In the genomic region with DNA sequence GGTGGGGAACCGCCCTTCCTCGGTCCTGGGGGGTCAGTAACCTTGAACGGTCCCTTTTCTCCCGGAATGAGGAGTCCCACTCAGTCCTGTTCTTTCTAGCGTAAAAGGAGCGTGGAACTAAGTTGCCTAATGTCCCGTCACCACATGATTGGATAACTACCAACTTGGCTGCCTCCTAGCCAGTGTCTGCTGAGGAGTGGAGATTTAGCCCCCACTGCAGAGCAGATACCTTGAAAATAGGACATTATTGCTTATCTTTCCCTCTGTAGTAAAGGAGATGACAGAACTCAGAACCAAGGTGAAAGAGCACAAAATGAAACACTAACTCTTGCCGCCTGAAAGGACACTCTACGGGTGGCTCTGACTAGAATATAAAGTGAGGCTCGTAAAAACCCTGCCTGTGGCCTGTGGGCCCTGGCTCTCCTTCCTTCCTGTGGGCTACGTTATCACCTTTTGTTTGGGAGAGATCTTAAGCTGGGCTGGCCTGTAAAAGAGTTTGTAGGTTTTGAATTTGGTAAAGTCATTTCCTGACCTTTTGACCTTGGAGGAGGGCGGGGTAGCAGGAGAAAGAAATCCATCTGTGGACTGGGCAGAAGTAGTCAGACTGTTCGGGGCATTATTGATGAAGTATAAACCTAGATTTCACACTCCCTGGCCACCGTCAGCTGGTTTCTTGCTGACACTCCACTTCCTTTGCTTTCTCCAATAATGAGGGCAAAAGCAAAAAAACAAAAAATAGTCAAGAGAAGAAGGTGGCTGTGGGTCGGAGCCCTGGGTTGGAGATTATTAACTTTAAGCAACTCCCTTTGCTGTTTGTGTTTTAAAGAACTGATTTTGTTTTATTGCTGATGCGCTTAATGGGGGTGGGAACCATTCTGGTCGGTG, we compare ENCODE assay signal across 8 mouse cellular contexts.
DNase-seq lines count a peak whose midpoint lies in the region; ATAC-seq and TF ChIP-seq lines count a peak whose summit lies in the region.

No protein-coding gene starts in this region.

- no peak for DNase-seq in left cerebral cortex, adult 2 months (ENCODE audit: extremely low spot score in 1 of 2, low spot score in 2 of 2)
- DNase-seq in left cerebral cortex, postnatal 10 days (ENCODE audit: extremely low spot score in 1 of 2, low spot score in 2 of 2): no peak
- peak; percentile 44 for DNase-seq in brain, adult 2 months (ENCODE audit: low read depth, low spot score)
- no peak for DNase-seq in thymus, postnatal 4 days
- no peak for DNase-seq in ovary, postnatal 10 days (ENCODE audit: low spot score)
- no peak for DNase-seq in thymus, postnatal 0 days (ENCODE audit: low spot score)

- 43% methylated on average over 17 of the region's 17 CpGs for WGBS in heart, embryonic 16.5 days
- 19% methylated on average over 17 of the region's 17 CpGs for WGBS in limb, embryonic 15.5 days

- ATAC-seq in heart, embryonic 16.5 days (replicated peaks; ENCODE audit: extremely low read depth, insufficient read depth, low FRiP score): no peak
- ATAC-seq in limb, embryonic 15.5 days (ENCODE audit: insufficient number of reproducible peaks, low FRiP score, low TSS enrichment, low read depth): no peak

- H3K27ac ChIP-seq in left cerebral cortex, adult 2 months: peak overlapping the region; percentile 24; the same call in 1 of the 2 replicates
- peak overlapping the region; percentile 33 for H3K27ac ChIP-seq in heart, embryonic 16.5 days (ENCODE audit: low read length)
- peak overlapping the region; percentile 54; the same call in 1 of the 2 replicates for H3K27ac ChIP-seq in limb, embryonic 15.5 days

- no peaks in the 10 kb centered on the region for H3K9me3 ChIP-seq in heart, embryonic 16.5 days (replicated peaks; ENCODE audit: control insufficient read depth, low read length)
- no peaks in the 10 kb centered on the region for H3K9me3 ChIP-seq in limb, embryonic 15.5 days

- no peaks in the 10 kb centered on the region for H3K27me3 ChIP-seq in heart, embryonic 16.5 days (ENCODE audit: control insufficient read depth, insufficient read depth, low read length)
- H3K27me3 ChIP-seq in limb, embryonic 15.5 days: no peaks in the 10 kb centered on the region

- intact Hi-C loops in left cerebral cortex, adult 2 months (cut with DNase I): no loop called here
- intact Hi-C loops in left cerebral cortex, postnatal 10 days (cut with DNase I): no loop called here

- peaks cover 53% of the 10 kb centered on the region for H3K4me1 ChIP-seq in heart, embryonic 16.5 days (ENCODE audit: control insufficient read depth, insufficient read depth, low read length)
- H3K4me1 ChIP-seq in limb, embryonic 15.5 days: peaks cover 64% of the 10 kb centered on the region

- no peak overlapping the region for H3K4me3 ChIP-seq in left cerebral cortex, adult 2 months
- H3K4me3 ChIP-seq in heart, embryonic 16.5 days (ENCODE audit: low read length): no peak overlapping the region
- H3K4me3 ChIP-seq in limb, embryonic 15.5 days: no peak overlapping the region

- no peak for TF ChIP-seq CTCF in left cerebral cortex, adult 2 months (IDR thresholded peaks at IDR 0.05)

- H3K9ac ChIP-seq in heart, embryonic 16.5 days (ENCODE audit: low read length): no peak overlapping the region
- 0 out of 2 replicates have a peak overlapping the region, but pooled peaks have one; percentile 20 for H3K9ac ChIP-seq in limb, embryonic 15.5 days

- H3K36me3 ChIP-seq in heart, embryonic 16.5 days (ENCODE audit: control insufficient read depth, insufficient read depth): no peaks in the 10 kb centered on the region
- H3K36me3 ChIP-seq in limb, embryonic 15.5 days: no peaks in the 10 kb centered on the region

- peak overlapping the region; percentile 8 for H3K4me2 ChIP-seq in heart, embryonic 16.5 days (ENCODE audit: low read depth, low read length)
- no peak overlapping the region; the same call in 1 of the 2 replicates for H3K4me2 ChIP-seq in limb, embryonic 15.5 days
